Mouse (Mus musculus) erythroblast, embryonic 14.5 days (primary cell): ENCODE results near the gene Chrnb2.

Experiments
- GATA1 ChIP-seq: IDR thresholded peaks from 2 replicates; pipeline ENCODE4 v1.6.1; 2012; ENCODE audit warnings: low read length, inconsistent platforms, mixed read lengths
- TAL1 ChIP-seq: IDR thresholded peaks from 3 replicates; pipeline ENCODE4 v1.6.1; 2012; ENCODE audit warnings: low read length, inconsistent platforms, mixed read lengths

DNA sequence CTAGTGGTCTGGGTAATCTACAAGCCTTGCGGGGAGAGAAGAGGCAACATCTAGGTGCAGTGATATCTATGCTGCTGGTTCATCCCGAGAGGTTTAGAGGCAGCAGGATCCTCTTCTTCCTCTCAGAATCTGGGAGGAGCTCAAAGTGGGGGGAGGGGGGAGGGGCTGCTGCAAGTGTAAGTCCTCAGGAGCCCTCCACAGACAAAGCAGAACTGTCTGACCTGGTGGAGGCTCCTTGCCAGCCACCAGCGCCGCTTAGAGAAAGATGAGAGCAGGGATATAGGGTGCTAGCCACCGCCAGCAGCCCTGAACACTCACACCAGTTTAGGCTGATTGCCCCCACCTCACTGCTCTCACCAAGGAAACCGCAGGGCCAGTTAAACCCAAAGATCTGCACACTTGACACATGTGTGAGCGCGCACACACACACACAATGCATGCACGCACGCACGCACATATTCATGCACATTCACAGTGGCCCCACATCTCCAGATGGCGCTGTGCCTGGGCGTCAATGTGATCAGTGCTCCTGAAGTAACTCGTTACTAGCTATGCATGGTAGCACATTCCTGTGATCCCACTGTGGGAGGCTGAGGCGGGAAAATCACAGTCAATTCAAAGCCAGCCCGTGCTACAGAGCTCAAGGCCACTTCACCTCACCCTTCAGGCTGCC, 24.4 kb upstream of the Chrnb2 start:
- TF ChIP-seq GATA1, result no peak
- TF ChIP-seq TAL1, result no peak
